Mouse (Mus musculus) liver, adult 2 months (tissue): ENCODE measurements around the gene Stx11.

ENCODE experiments used
- CTCF ChIP-seq: fragments of 200-500 bp; IDR thresholded peaks from 2 replicates; pipeline ENCODE4 v1.5.1; 2011; ENCODE audit warnings: low read depth, low read length, control low read depth
- POLR2A ChIP-seq: fragments of 200-500 bp; IDR thresholded peaks from 2 replicates; pipeline ENCODE4 v1.6.1; 2011; ENCODE audit warnings: low read length, control low read depth; ENCODE audit not compliant: insufficient read depth; ENCODE audit errors: extremely low read depth

- TF ChIP-seq CTCF (no peak), POLR2A (no peak)
Observed at GRCm38 (mm10) chr10:12983516-12983915, 19.4 kb upstream of the Stx11 start.
